Mouse (Mus musculus): Measurements from ENCODE around the gene Etv6.

Gene Etv6

GRCm38 (mm10) chr6:134045092-134045868, 9.8 kb downstream of the Etv6 start:
- no peak for DNase-seq (ENCODE audit: low spot score in 2 of 2)

GRCm38 (mm10) chr6:134046136-134046535, 10.6 kb downstream of the Etv6 start:
- no peak for DNase-seq (ENCODE audit: low spot score in 2 of 2)

- no peak for DNase-seq (ENCODE audit: low spot score in 2 of 2)
These were observed 11.7 kb downstream of the Etv6 start for GRCm38 (mm10) chr6:134047249-134047648.

- DNase-seq (ENCODE audit: low spot score in 2 of 2) = no peak
These were observed 12.5 kb downstream of the Etv6 start for GRCm38 (mm10) chr6:134047974-134048373.

GRCm38 (mm10) chr6:134048965-134049364, 13.5 kb downstream of the Etv6 start:
- DNase-seq (ENCODE audit: low spot score in 2 of 2) = no peak

- DNase-seq (ENCODE audit: low spot score in 2 of 2) = no peak
These were observed 15.0 kb downstream of the Etv6 start for GRCm38 (mm10) chr6:134050466-134050865.

- no peak for DNase-seq (ENCODE audit: low spot score in 2 of 2)
These were observed 16.4 kb downstream of the Etv6 start for GRCm38 (mm10) chr6:134051950-134052349.

GRCm38 (mm10) chr6:134053146-134053545, 17.6 kb downstream of the Etv6 start:
- DNase-seq (ENCODE audit: low spot score in 2 of 2) = no peak

GRCm38 (mm10) chr6:134053566-134053965, 18.1 kb downstream of the Etv6 start:
- no peak for DNase-seq (ENCODE audit: low spot score in 2 of 2)

- no peak for DNase-seq (ENCODE audit: low spot score in 2 of 2)
These were observed 20.1 kb downstream of the Etv6 start for GRCm38 (mm10) chr6:134055588-134055987.

GRCm38 (mm10) chr6:134058451-134058850, 23.0 kb downstream of the Etv6 start:
- DNase-seq (ENCODE audit: low spot score in 2 of 2) = no peak

GRCm38 (mm10) chr6:134058886-134059551, 23.5 kb downstream of the Etv6 start:
- no peak for DNase-seq (ENCODE audit: low spot score in 2 of 2)

GRCm38 (mm10) chr6:134059552-134059891, 24.0 kb downstream of the Etv6 start:
- DNase-seq (ENCODE audit: low spot score in 2 of 2) = no peak

- peak; percentile 64 to 72 for DNase-seq (ENCODE audit: low spot score in 2 of 2)
These were observed 24.5 kb downstream of the Etv6 start for GRCm38 (mm10) chr6:134060036-134060435.

GRCm38 (mm10) chr6:134060811-134061210, 25.3 kb downstream of the Etv6 start:
- DNase-seq (ENCODE audit: low spot score in 2 of 2) = no peak

- DNase-seq (ENCODE audit: low spot score in 2 of 2) = no peak
These were observed 29.7 kb downstream of the Etv6 start for GRCm38 (mm10) chr6:134065018-134065725.

GRCm38 (mm10) chr6:134066112-134066511, 30.6 kb downstream of the Etv6 start:
- no peak for DNase-seq (ENCODE audit: low spot score in 2 of 2)

- DNase-seq (ENCODE audit: low spot score in 2 of 2) = no peak
These were observed 31.5 kb downstream of the Etv6 start for GRCm38 (mm10) chr6:134066996-134067395.

GRCm38 (mm10) chr6:134067536-134067935, 32.0 kb downstream of the Etv6 start:
- DNase-seq (ENCODE audit: low spot score in 2 of 2) = no peak

- DNase-seq (ENCODE audit: low spot score in 2 of 2) = no peak
These were observed 36.9 kb downstream of the Etv6 start for GRCm38 (mm10) chr6:134072439-134072838.

- DNase-seq (ENCODE audit: low spot score in 2 of 2) = no peak
These were observed 37.4 kb downstream of the Etv6 start for GRCm38 (mm10) chr6:134072906-134073305.

GRCm38 (mm10) chr6:134074353-134074752, 38.9 kb downstream of the Etv6 start:
- no peak for DNase-seq (ENCODE audit: low spot score in 2 of 2)

GRCm38 (mm10) chr6:134075031-134075430, 39.5 kb downstream of the Etv6 start:
- DNase-seq (ENCODE audit: low spot score in 2 of 2) = no peak

All from right cerebral cortex, postnatal 10 days (tissue).